In the genomic region with DNA sequence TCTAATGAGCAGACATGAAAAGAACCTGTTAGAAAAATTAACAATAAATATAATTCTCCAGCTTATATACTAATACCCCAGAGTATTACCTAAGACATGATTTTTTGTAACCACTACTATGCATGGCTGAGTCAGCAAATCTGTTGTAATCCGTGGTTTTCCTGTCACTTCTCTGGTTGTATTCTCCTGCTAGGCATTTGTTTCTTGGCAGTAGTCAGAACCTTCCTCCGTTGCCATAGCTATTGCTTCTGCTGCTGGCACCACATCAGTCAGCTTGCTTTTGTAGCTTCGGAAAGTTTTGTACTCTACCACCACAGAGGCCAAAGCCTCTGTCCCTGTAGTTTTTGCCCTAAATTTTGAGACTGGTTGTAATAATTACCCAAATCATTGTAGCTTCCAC, we compare ENCODE assay signal across 12 mouse cellular contexts.
DNase-seq lines count a peak whose midpoint lies in the region; ATAC-seq lines count a peak whose summit lies in the region.
"Had no signal": no experiment of that assay in that cellular context is flagged by ENCODE, and none has a peak within 500 bp of the region (broad histone marks: within the 10 kb centered on the region; RNA-seq: fewer than 3 reads in every experiment).

No protein-coding gene starts in this region.

- H3K9me3 ChIP-seq in hindbrain, embryonic 16.5 days (ENCODE audit: control insufficient read depth, low read length), result no peaks in the 10 kb centered on the region
- H3K9me3 ChIP-seq in hindbrain, embryonic 11.5 days (ENCODE audit: control insufficient read depth, low read length), result no peaks in the 10 kb centered on the region
- H3K9me3 ChIP-seq in heart, embryonic 11.5 days (replicated peaks; ENCODE audit: control insufficient read depth, low read length), result no peaks in the 10 kb centered on the region

- ATAC-seq in hindbrain, embryonic 16.5 days, result peak; percentile 60; the same call in 1 of the 2 replicates
- ATAC-seq in hindbrain, embryonic 11.5 days (ENCODE audit: low FRiP score), result no peak
- no peak for ATAC-seq in heart, embryonic 11.5 days (replicated peaks; ENCODE audit: insufficient number of reproducible peaks, low FRiP score, low TSS enrichment)

- DNase-seq in hindbrain, embryonic 11.5 days (ENCODE audit: low spot score), result no peak
- peak; percentile 98 for DNase-seq in 3T3-L1 (ENCODE audit: low read depth, low spot score)
- DNase-seq in adrenal gland, adult 8-10 months, result peak; percentile 28
- DNase-seq in layer of hippocampus, adult 8-10 months (ENCODE audit: low spot score in 2 of 2), result peak; percentile 17 to 25
- no peak for DNase-seq in embryo, embryonic 9.5 days (ENCODE audit: extremely low spot score)
- no peak for DNase-seq in spleen, adult 18-20 months
- DNase-seq: cerebellum, adult 11-12 months; kidney, postnatal 36 days; thymus, adult 2 months had no signal

- H3K4me1 ChIP-seq in hindbrain, embryonic 16.5 days (ENCODE audit: control insufficient read depth, insufficient read depth, low read depth, low read length), result no peaks in the 10 kb centered on the region
- H3K4me1 ChIP-seq in hindbrain, embryonic 11.5 days (replicated peaks; ENCODE audit: control insufficient read depth, insufficient read depth, low read length), result no peaks in the 10 kb centered on the region
- no peaks in the 10 kb centered on the region for H3K4me1 ChIP-seq in heart, embryonic 11.5 days (ENCODE audit: control insufficient read depth, insufficient read depth, low read length)

- H3K36me3 ChIP-seq in hindbrain, embryonic 16.5 days (ENCODE audit: control insufficient read depth, insufficient read depth, low read length), result no peaks in the 10 kb centered on the region
- H3K36me3 ChIP-seq in hindbrain, embryonic 11.5 days (ENCODE audit: control insufficient read depth, insufficient read depth, low read length), result no peaks in the 10 kb centered on the region
- H3K36me3 ChIP-seq in heart, embryonic 11.5 days (ENCODE audit: control insufficient read depth, insufficient read depth, low read length), result no peaks in the 10 kb centered on the region

- no peak overlapping the region for H3K9ac ChIP-seq in hindbrain, embryonic 16.5 days (ENCODE audit: low read depth, low read length)
- no peak overlapping the region for H3K9ac ChIP-seq in hindbrain, embryonic 11.5 days (ENCODE audit: low read depth, low read length)
- H3K9ac ChIP-seq in heart, embryonic 11.5 days (ENCODE audit: low read depth, low read length), result no peak overlapping the region

- no peak overlapping the region for H3K4me2 ChIP-seq in hindbrain, embryonic 16.5 days (ENCODE audit: low read length)
- no peak overlapping the region for H3K4me2 ChIP-seq in hindbrain, embryonic 11.5 days (replicated peaks; ENCODE audit: low read depth, low read length)
- H3K4me2 ChIP-seq in heart, embryonic 11.5 days, result no peak overlapping the region

- no peak overlapping the region for H3K4me3 ChIP-seq in hindbrain, embryonic 16.5 days (ENCODE audit: low read length)
- no peak overlapping the region for H3K4me3 ChIP-seq in hindbrain, embryonic 11.5 days (ENCODE audit: low read depth, low read length)
- H3K4me3 ChIP-seq in heart, embryonic 11.5 days (ENCODE audit: low read depth, low read length), result no peak overlapping the region

- no peaks in the 10 kb centered on the region for H3K27me3 ChIP-seq in hindbrain, embryonic 16.5 days (replicated peaks; ENCODE audit: control insufficient read depth, insufficient read depth, low read length)
- H3K27me3 ChIP-seq in hindbrain, embryonic 11.5 days (ENCODE audit: control insufficient read depth, insufficient read depth, low read length), result no peaks in the 10 kb centered on the region
- H3K27me3 ChIP-seq in heart, embryonic 11.5 days (ENCODE audit: control insufficient read depth, insufficient read depth, low read length), result no peaks in the 10 kb centered on the region

- WGBS in hindbrain, embryonic 16.5 days, result 52% methylated on average over 3 of the region's 3 CpGs
- 80% methylated on average over 3 of the region's 3 CpGs for WGBS in hindbrain, embryonic 11.5 days
- WGBS in heart, embryonic 11.5 days (ENCODE audit: insufficient replicate concordance), result 67% methylated on average over 3 of the region's 3 CpGs

- H3K27ac ChIP-seq in hindbrain, embryonic 16.5 days (ENCODE audit: low read depth, low read length), result no peak overlapping the region
- H3K27ac ChIP-seq in hindbrain, embryonic 11.5 days (ENCODE audit: low read depth, low read length), result no peak overlapping the region
- H3K27ac ChIP-seq in heart, embryonic 11.5 days (ENCODE audit: low read depth, low read length), result no peak overlapping the region
- H3K27ac ChIP-seq: macrophage had no signal

Comparison
In these comparisons a context has a peak if more than half of its experiments do, and no peak if none do; other contexts are left out.
1. DNase-seq: peak in 3T3-L1 (single experiment), adrenal gland, adult 8-10 months (single experiment) and layer of hippocampus, adult 8-10 months (2 of 2); none in hindbrain, embryonic 11.5 days (single experiment), embryo, embryonic 9.5 days (single experiment) and spleen, adult 18-20 months (0 of 2).